Mouse (Mus musculus): Measurements from ENCODE around the gene Ttc29. TPM values are rescaled to one million over a fixed set of nuclear protein-coding genes. Genes with fewer than 3 reads are reported as not detected.

The Ttc29 gene
- polyA plus RNA-seq, 1 experiment, result 0.46 TPM

- Histone ChIP-seq H3K9me3 (replicated peaks; ENCODE audit: control insufficient read depth, insufficient read depth, low read length, poor library complexity, severe bottlenecking) (no peaks in the 10 kb centered on the region), H3K27ac (ENCODE audit: insufficient read depth, low read length) (no peak overlapping the region), H3K9ac (ENCODE audit: low read depth, poor library complexity, severe bottlenecking) (0 out of 2 replicates have a peak overlapping the region, but pooled peaks have one; percentile 56), H3K4me3 (ENCODE audit: low read depth, low read length) (peak overlapping the region; percentile 32), H3K4me1 (ENCODE audit: control insufficient read depth, insufficient read depth, low read length) (no peaks in the 10 kb centered on the region), H3K36me3 (ENCODE audit: control insufficient read depth, insufficient read depth, low read length, poor library complexity, severe bottlenecking) (no peaks in the 10 kb centered on the region), H3K27me3 (ENCODE audit: control insufficient read depth, insufficient read depth, low read length, poor library complexity, severe bottlenecking) (peaks cover 34% of the 10 kb centered on the region)
- no peak for TF ChIP-seq EP300 (IDR thresholded peaks at IDR 0.05; ENCODE audit: insufficient read depth, low read depth, low read length)
- no peak for TF ChIP-seq POLR2A (IDR thresholded peaks at IDR 0.05; ENCODE audit: insufficient read depth, low read length)
- no peak for TF ChIP-seq CTCF (IDR thresholded peaks at IDR 0.05; ENCODE audit: low read depth, low read length)
Measured at GRCm38 (mm10) chr8:78437140-78438045, 224.3 kb downstream of the Ttc29 start.

- TF ChIP-seq POLR2A (IDR thresholded peaks at IDR 0.05; ENCODE audit: insufficient read depth, low read length), result no peak
- no peak for TF ChIP-seq CTCF (IDR thresholded peaks at IDR 0.05; ENCODE audit: low read depth, low read length)
- TF ChIP-seq EP300 (IDR thresholded peaks at IDR 0.05; ENCODE audit: insufficient read depth, low read depth, low read length), result no peak
- H3K36me3 ChIP-seq (ENCODE audit: control insufficient read depth, insufficient read depth, low read length, poor library complexity, severe bottlenecking), result no peaks in the 10 kb centered on the region
- H3K9me3 ChIP-seq (replicated peaks; ENCODE audit: control insufficient read depth, insufficient read depth, low read length, poor library complexity, severe bottlenecking), result no peaks in the 10 kb centered on the region
- H3K27ac ChIP-seq (ENCODE audit: insufficient read depth, low read length), result no peak overlapping the region
- peak overlapping the region; percentile 32 for H3K4me3 ChIP-seq (ENCODE audit: low read depth, low read length)
- H3K27me3 ChIP-seq (ENCODE audit: control insufficient read depth, insufficient read depth, low read length, poor library complexity, severe bottlenecking), result peaks cover 34% of the 10 kb centered on the region
- H3K9ac ChIP-seq (ENCODE audit: low read depth, poor library complexity, severe bottlenecking), result no peak overlapping the region
- H3K4me1 ChIP-seq (ENCODE audit: control insufficient read depth, insufficient read depth, low read length), result no peaks in the 10 kb centered on the region
Measured at GRCm38 (mm10) chr8:78438121-78438520, 225.0 kb downstream of the Ttc29 start.

GRCm38 (mm10) chr8:78442781-78443180 lies 229.7 kb downstream of the Ttc29 start:
- TF ChIP-seq POLR2A (IDR thresholded peaks at IDR 0.05; ENCODE audit: insufficient read depth, low read length) (no peak), CTCF (IDR thresholded peaks at IDR 0.05; ENCODE audit: low read depth, low read length) (no peak), EP300 (IDR thresholded peaks at IDR 0.05; ENCODE audit: insufficient read depth, low read depth, low read length) (no peak)
- no peaks in the 10 kb centered on the region for H3K36me3 ChIP-seq (ENCODE audit: control insufficient read depth, insufficient read depth, low read length, poor library complexity, severe bottlenecking)
- H3K4me3 ChIP-seq (ENCODE audit: low read depth, low read length), result no peak overlapping the region
- H3K27me3 ChIP-seq (ENCODE audit: control insufficient read depth, insufficient read depth, low read length, poor library complexity, severe bottlenecking), result peaks cover 7% of the 10 kb centered on the region; the same call in 1 of the 2 replicates
- H3K27ac ChIP-seq (ENCODE audit: insufficient read depth, low read length), result no peak overlapping the region
- no peak overlapping the region for H3K9ac ChIP-seq (ENCODE audit: low read depth, poor library complexity, severe bottlenecking)
- H3K4me1 ChIP-seq (ENCODE audit: control insufficient read depth, insufficient read depth, low read length), result no peaks in the 10 kb centered on the region
- no peaks in the 10 kb centered on the region for H3K9me3 ChIP-seq (replicated peaks; ENCODE audit: control insufficient read depth, insufficient read depth, low read length, poor library complexity, severe bottlenecking)

Other genes with a start within 250 kb of the Ttc29 start
- 0.41 TPM in 1 of 2 replicates, not detected in the other for gene Pou4f2, start 223.3 kb downstream of the Ttc29 start, polyA plus RNA-seq (2011; ENCODE audit: insufficient read depth, insufficient read length, low read depth, missing spikeins)